Mouse (Mus musculus): ENCODE measurements at regions not wholly inside any gene's neighbourhood (a gene's known extent, or its start where the extent isn't known, plus 50 kb on each side); places are given as distances from the start of the nearest gene placed in this dataset.

- in situ Hi-C loops (cut with MboI, MseI): loop anchor here in 1 of 2 experiments (10.0 kb wide), 1 partner anchor 1705 kb away; no protein-coding TSS in a partner anchor
Observed at GRCm38 (mm10) chr3:101749841-101750240, 98.9 kb downstream of the Mab21l3 start.

DNA sequence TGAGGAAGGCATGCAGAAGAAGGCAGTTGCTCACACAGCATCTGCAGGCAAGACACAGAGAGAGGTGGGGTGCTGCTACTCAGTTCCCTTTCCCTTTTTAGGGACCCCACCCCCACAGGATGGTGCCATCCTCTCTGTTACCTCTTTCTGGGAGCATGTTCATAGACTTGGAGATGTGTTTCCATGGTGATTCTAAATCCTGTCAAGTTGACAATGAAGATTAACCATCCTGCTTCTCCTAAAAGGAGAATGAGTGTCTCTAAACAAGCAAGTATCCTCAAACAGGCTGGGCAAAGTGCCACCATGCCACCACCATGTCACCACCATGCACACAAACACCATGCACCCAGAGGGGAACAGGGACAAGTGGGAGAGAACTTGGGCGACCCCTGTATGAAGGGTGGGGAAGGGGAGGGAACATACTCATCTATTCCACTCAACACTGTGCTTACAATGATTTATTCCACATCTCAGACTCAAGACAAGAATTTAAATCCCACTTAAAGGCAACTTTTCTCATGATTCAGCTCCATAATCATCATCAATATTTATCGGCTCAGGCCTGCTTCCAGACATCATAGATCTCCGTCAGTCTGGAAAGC lies 99.6 kb downstream of the Mab21l3 start:
- in situ Hi-C loops (cut with MboI, MseI): no loop called here

- in situ Hi-C loops (cut with MboI, MseI): no loop called here
Observed at GRCm38 (mm10) chr3:101748186-101748585, 100.6 kb downstream of the Mab21l3 start.

- in situ Hi-C loops (cut with MboI, MseI): no loop called here
Observed at GRCm38 (mm10) chr3:101740906-101741305, 107.9 kb downstream of the Mab21l3 start.

- in situ Hi-C loops (cut with MboI, MseI): no loop called here
Observed at GRCm38 (mm10) chr3:101737197-101737596, 111.6 kb downstream of the Mab21l3 start.

GRCm38 (mm10) chr3:101729044-101729443 lies 119.7 kb downstream of the Mab21l3 start:
- in situ Hi-C loops (cut with MboI, MseI): no loop called here

DNA sequence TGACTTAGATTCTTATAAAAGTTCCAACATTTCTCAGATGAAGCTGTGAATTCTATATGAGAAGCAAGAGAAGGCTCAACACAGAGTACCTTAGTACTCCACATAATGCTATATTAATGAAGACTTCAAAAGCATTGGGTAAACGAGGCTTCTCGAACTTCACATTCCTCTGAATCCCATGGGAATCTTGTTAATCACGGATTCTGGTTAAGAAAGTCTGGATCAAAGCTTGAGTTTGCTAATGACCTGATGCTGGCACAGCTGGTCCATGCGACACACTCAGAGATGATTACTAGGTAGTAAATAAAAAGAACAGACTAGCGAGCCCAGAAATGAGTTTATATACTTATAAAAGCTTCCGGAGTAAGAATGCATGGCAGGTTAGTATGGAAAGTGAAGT lies 118.4 kb upstream of the Atp1a1 start:
- in situ Hi-C loops (cut with MboI, MseI): no loop called here

- in situ Hi-C loops (cut with MboI, MseI): no loop called here
Observed at GRCm38 (mm10) chr3:101722001-101722400, 117.5 kb upstream of the Atp1a1 start.

- in situ Hi-C loops (cut with MboI, MseI): no loop called here
Observed at GRCm38 (mm10) chr3:101715416-101715815, 110.9 kb upstream of the Atp1a1 start.

GRCm38 (mm10) chr3:101714810-101715209 lies 110.3 kb upstream of the Atp1a1 start:
- in situ Hi-C loops (cut with MboI, MseI): no loop called here

DNA sequence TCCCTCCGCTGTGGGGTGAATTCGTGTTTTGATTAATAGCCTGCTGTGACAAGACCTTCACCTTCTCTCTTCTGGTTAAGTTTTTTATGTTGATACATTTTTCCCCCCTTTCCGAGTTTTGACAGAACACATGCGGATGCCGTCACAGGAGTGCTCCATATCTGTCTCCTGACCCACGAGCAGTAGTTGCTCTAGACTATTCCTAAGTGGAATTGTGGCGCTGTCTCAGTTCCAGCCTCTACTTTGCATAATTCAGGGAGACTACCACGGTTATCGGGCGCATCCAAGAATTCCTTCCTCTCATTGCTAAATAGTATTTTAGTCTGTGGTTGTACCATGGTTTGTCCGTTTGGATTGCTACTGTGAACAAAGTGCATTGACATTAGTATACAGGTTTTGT lies 109.2 kb upstream of the Atp1a1 start:
- in situ Hi-C loops (cut with MboI, MseI): no loop called here

GRCm38 (mm10) chr3:101713138-101713638 lies 108.7 kb upstream of the Atp1a1 start:
- in situ Hi-C loops (cut with MboI, MseI): no loop called here

GRCm38 (mm10) chr3:101712666-101713065 lies 108.2 kb upstream of the Atp1a1 start:
- in situ Hi-C loops (cut with MboI, MseI): no loop called here

GRCm38 (mm10) chr3:101711594-101712171 lies 107.2 kb upstream of the Atp1a1 start:
- in situ Hi-C loops (cut with MboI, MseI): no loop called here

DNA sequence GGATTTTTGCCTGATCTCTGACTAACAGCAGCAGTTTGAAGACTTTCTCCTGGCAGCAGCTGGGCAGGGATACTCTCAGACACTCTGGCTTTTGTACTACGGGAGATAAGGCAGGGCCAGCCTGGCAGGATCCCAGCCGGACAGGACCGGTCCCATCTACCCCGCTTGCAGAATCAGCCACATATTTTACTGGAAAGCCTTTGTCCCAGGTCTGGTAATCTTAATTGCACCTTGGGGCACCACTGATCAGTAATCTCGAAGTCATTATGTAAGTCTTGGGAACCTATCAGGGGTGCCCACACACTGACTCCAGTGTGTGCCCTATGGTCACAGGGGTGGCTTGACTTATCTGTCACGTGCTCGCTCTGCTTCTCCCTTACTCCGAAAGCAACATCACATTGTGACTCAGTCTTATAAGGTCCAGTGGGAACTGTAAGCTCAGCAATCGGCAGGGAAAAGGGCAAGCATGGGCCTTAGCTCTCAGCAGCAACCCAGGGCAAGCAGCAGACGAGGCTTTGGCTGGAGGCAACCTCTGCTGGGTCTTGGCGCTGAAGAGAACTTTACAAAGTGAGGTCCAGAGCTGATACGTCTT lies 105.0 kb upstream of the Atp1a1 start:
- in situ Hi-C loops (cut with MboI, MseI): no loop called here

- in situ Hi-C loops (cut with MboI, MseI): no loop called here
Observed at GRCm38 (mm10) chr3:101708821-101709220, 104.3 kb upstream of the Atp1a1 start.

DNA sequence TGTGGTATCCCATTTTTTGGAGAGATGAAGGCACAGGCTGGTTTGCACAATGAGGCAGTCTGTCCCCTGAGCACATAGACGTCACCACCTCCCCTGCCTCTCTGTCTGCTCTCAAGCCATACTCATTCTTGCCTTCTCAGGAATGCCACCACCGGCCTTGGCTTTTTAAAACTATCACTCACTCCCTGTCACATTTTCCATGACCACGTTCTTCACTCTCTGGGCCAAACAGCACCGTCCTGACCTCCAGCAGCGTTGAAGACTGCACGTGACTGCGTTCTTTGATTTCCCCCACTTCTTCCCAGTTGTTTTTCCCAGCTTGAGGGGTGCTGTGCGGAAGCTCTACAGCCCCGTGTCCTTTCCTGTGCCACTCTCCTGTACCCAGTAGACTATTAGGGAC lies 100.4 kb upstream of the Atp1a1 start:
- in situ Hi-C loops (cut with MboI, MseI): no loop called here

- in situ Hi-C loops (cut with MboI, MseI): no loop called here
Observed at GRCm38 (mm10) chr3:101704326-101704725, 99.8 kb upstream of the Atp1a1 start.

GRCm38 (mm10) chr3:101701763-101702173 lies 97.3 kb upstream of the Atp1a1 start:
- in situ Hi-C loops (cut with MboI, MseI): no loop called here

GRCm38 (mm10) chr3:101700974-101701610 lies 96.6 kb upstream of the Atp1a1 start:
- in situ Hi-C loops (cut with MboI, MseI): no loop called here

DNA sequence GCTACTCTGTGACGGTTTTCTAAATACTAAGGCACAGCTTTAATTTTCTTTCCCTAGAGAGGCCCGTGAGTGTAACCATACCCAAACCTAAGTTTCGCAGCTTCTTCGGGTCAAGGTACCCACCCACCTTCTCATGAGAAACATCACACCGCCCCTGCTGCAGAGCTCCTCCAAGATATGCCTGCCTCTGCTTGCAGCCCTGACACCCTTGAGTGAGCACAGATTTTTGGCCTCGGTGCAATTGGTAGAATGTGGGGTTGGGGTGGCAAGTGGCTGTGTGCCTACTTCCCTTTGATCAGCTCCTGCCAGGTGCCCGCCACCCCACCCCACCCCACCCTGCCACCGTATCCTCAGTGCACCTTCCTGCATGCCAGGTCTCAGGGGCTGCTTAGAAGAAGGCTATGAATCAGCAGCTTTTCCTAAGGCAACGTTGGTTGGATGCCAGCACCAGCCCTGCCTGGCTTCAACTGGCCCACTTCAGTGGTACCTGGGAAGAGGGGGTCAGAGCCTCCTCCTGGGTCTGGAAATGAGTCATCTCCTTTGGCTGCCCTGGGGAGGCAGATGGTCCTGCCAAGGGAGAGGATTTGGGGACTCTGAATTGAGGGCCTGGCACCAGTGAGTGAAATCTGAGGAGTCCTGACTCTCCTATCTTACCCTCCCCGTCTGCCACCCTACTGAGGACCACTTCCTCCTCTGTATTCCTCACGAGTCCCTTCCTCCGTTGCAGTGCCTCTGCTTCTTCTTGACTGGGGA lies 95.6 kb upstream of the Atp1a1 start:
- in situ Hi-C loops (cut with MboI, MseI): no loop called here

- in situ Hi-C loops (cut with MboI, MseI): no loop called here
Observed at GRCm38 (mm10) chr3:101696832-101697231, 92.3 kb upstream of the Atp1a1 start.
